Mouse (Mus musculus): Measurements from ENCODE around the gene Baiap2l2. TPM values are rescaled to one million over a fixed set of nuclear protein-coding genes. Genes with fewer than 3 reads are reported as not detected.

The Baiap2l2 gene
- total RNA-seq, 1 experiment from 2014 or later = 0.79 TPM

GRCm38 (mm10) chr15:79307861-79308260 is 22.5 kb upstream of the Baiap2l2 start:
- ATAC-seq (replicated peaks in 1 of 2; ENCODE audit: insufficient read depth in 1 of 2, low FRiP score in 2 of 2, low TSS enrichment in 1 of 2, low read depth in 1 of 2, poor library complexity in 2 of 2, severe bottlenecking in 2 of 2) = no peak

DNA sequence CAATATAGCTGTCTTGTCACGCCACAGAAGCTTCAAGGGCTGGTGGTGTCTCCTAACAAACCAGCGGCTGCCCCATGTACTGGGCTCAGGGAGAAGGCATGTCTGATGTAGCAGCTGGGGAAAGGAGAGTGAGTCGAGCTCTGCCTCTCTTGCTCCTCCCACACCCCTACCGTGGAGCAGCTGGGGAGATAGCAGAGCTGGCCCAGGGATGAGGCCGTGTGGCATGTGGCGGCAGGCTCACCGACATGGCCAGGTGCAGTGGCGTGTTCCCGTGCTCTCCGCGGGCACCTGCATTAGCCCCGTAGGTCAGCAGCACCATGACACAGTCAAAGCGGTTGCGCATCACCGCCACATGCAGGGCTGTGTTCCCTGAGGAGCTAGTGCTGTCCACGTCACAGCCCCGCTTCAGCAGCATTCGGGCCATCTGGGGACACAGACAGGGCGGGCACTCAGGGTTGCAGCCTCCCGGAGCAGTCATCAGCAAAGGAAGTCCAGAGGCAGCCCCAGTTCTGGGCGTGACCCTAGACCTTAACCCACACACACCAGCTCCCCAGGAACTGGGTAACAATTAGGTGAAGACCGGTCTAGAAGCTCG is 20.8 kb upstream of the Baiap2l2 start:
- no peak for ATAC-seq (replicated peaks in 1 of 2; ENCODE audit: insufficient read depth in 1 of 2, low FRiP score in 2 of 2, low TSS enrichment in 1 of 2, low read depth in 1 of 2, poor library complexity in 2 of 2, severe bottlenecking in 2 of 2)

- no peak for ATAC-seq (replicated peaks in 1 of 2; ENCODE audit: insufficient read depth in 1 of 2, low FRiP score in 2 of 2, low TSS enrichment in 1 of 2, low read depth in 1 of 2, poor library complexity in 2 of 2, severe bottlenecking in 2 of 2)
Measured at GRCm38 (mm10) chr15:79304832-79305231, 19.5 kb upstream of the Baiap2l2 start.

DNA sequence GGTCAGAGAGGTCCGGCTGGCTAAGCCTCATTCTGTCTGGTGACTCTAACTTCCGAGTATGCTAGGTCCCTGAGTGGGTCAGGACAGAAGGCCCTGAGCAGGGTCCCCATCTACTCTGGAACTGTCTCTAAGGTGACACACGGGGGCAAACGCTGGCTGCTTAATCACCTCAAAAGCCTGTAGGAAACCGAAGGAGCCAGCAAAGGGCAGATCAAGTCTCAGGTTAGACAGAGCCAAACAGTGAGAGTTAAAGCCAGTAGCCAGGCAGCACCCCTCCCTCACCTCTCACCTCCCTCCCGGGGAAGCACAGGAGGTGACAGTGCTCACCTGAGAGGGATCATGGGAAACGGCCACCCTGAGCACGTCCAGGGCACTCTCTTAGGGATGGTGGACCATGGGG is 18.4 kb upstream of the Baiap2l2 start:
- ATAC-seq (replicated peaks in 1 of 2; ENCODE audit: insufficient read depth in 1 of 2, low FRiP score in 2 of 2, low TSS enrichment in 1 of 2, low read depth in 1 of 2, poor library complexity in 2 of 2, severe bottlenecking in 2 of 2) = no peak

DNA sequence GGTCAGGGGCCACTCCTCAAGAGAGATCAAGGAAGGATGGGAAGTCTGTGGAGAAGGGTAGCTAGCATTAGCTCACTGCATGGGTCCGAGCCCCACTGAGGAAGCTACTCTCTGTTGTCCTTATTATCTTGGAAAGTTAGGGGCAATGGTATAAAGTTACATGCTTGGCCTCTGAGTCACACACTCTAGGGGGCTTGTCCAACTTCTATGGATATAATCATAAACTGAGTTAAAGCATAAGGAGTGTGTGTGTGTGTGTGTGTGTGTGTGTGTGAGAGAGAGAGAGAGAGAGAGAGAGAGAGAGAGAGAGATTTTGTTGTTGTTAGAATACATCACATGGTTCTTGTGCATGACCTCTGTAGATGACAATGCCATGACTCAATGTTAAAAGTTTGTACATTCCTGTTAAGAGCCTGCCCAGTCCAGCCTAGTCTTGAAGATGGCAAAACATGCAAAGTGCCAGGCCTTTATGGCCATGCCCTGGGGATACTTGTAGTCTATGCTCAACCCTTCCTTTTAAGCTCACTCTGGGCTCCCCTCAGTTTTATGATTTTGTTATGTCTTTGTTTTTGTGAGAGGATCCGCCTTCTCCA is 14.3 kb upstream of the Baiap2l2 start:
- no peak for ATAC-seq (replicated peaks in 1 of 2; ENCODE audit: insufficient read depth in 1 of 2, low FRiP score in 2 of 2, low TSS enrichment in 1 of 2, low read depth in 1 of 2, poor library complexity in 2 of 2, severe bottlenecking in 2 of 2)

DNA sequence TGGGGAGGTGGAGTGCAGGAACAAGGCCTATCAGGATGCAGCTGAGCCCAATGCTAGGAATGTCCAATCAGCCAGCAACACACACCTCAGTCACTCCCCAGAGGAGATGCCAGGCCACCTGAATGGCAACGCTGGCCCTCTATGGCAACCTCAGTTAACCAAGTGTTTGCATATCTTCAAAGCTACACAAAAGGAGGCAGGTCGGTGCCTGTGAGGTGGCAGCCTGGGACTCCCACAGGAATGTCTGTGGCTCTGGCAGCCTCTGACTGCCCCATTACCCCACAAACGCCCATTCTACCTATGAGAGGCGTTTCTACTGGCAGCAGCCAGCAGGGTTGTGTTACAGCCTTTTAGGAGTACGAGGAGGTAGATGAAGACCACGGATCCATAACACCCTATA is 13.2 kb upstream of the Baiap2l2 start:
- no peak for ATAC-seq (replicated peaks in 1 of 2; ENCODE audit: insufficient read depth in 1 of 2, low FRiP score in 2 of 2, low TSS enrichment in 1 of 2, low read depth in 1 of 2, poor library complexity in 2 of 2, severe bottlenecking in 2 of 2)

GRCm38 (mm10) chr15:79292779-79293178 is 7.4 kb upstream of the Baiap2l2 start:
- ATAC-seq (replicated peaks in 1 of 2; ENCODE audit: insufficient read depth in 1 of 2, low FRiP score in 2 of 2, low TSS enrichment in 1 of 2, low read depth in 1 of 2, poor library complexity in 2 of 2, severe bottlenecking in 2 of 2) = no peak

DNA sequence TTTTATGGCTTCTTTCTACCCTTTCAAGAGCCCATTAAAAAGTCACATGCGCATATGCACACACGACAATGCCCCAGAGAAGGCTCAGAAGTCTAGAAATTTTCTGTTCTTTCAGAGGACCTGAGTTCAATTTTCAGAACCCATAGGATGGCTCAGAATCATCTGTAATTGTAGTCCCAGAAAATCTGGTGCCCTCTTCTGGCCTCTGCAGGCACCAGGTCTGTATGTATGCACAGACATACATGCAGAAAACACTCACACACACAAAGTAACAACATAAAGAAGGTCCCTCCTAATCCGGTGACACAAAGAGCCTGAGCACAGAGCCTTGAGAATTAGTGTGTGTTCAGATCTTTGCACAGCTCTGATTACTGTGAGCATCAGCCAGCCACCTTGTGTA is 5.0 kb upstream of the Baiap2l2 start:
- no peak for ATAC-seq (replicated peaks in 1 of 2; ENCODE audit: insufficient read depth in 1 of 2, low FRiP score in 2 of 2, low TSS enrichment in 1 of 2, low read depth in 1 of 2, poor library complexity in 2 of 2, severe bottlenecking in 2 of 2)

GRCm38 (mm10) chr15:79289441-79289840 is 4.1 kb upstream of the Baiap2l2 start:
- no peak for ATAC-seq (replicated peaks in 1 of 2; ENCODE audit: insufficient read depth in 1 of 2, low FRiP score in 2 of 2, low TSS enrichment in 1 of 2, low read depth in 1 of 2, poor library complexity in 2 of 2, severe bottlenecking in 2 of 2)

DNA sequence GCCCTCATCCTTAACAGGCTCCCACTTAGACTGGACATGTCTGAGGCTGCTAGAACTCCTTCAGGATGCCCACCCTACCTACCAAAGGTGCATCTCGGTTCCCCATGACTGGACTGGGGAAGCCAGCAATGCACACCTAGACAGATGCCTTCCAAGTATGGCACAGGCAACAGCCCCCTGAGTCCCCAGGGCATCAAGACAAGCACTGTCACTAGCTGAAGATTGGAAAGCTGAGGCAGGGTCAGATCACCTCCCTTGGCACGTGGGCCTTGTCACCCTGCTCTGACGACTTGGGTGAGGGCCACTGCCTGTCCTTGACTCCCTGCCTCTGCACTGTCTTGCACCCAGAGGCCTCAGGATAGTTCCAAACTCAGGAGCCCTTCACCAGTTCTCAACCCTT is 3.0 kb upstream of the Baiap2l2 start:
- no peak for ATAC-seq (replicated peaks in 1 of 2; ENCODE audit: insufficient read depth in 1 of 2, low FRiP score in 2 of 2, low TSS enrichment in 1 of 2, low read depth in 1 of 2, poor library complexity in 2 of 2, severe bottlenecking in 2 of 2)

DNA sequence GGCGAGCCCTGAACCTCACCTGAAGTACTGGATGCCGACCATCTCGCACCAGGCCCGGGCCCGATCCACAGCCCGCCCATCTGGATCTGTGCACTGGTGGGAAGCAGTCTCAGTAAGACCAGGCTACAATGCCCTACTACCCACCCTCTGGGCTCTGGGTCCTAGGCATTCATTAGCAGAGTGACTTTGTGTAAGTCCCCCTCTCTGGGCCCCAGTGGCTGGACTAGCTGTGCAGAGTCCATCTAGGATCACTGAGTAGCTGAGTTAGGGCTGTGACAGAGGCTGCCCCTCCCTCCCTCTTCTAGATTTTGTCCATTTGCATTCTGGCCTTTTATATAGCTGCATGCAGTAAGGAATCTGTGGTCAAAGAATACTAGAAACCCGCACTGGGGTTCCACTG is 1.8 kb upstream of the Baiap2l2 start:
- no peak for ATAC-seq (replicated peaks in 1 of 2; ENCODE audit: insufficient read depth in 1 of 2, low FRiP score in 2 of 2, low TSS enrichment in 1 of 2, low read depth in 1 of 2, poor library complexity in 2 of 2, severe bottlenecking in 2 of 2)

- ATAC-seq (replicated peaks in 1 of 2; ENCODE audit: insufficient read depth in 1 of 2, low FRiP score in 2 of 2, low TSS enrichment in 1 of 2, low read depth in 1 of 2, poor library complexity in 2 of 2, severe bottlenecking in 2 of 2) = no peak
Measured at GRCm38 (mm10) chr15:79286141-79286540, 804 bp upstream of the Baiap2l2 start.

DNA sequence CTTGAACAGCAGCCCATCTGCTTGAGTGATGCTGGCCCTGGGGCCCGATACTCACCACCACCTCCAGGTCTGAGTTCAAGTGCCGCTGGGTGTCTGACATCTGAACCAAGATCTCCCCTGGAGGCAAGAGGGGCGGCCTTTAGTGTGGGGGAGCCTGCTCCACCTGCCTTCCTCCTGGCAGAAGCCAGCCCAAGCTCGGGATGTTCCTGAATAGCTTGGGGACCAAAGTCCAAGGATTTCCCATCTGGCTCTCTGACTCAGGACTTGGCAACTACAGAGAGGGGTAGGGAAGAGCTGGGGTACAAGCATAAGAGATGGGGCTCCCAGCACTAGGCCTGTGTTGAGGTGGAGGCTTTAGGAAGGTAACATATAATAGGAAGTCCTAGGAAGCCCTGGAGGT is 2.0 kb downstream of the Baiap2l2 start:
- no peak for ATAC-seq (replicated peaks in 1 of 2; ENCODE audit: insufficient read depth in 1 of 2, low FRiP score in 2 of 2, low TSS enrichment in 1 of 2, low read depth in 1 of 2, poor library complexity in 2 of 2, severe bottlenecking in 2 of 2)

DNA sequence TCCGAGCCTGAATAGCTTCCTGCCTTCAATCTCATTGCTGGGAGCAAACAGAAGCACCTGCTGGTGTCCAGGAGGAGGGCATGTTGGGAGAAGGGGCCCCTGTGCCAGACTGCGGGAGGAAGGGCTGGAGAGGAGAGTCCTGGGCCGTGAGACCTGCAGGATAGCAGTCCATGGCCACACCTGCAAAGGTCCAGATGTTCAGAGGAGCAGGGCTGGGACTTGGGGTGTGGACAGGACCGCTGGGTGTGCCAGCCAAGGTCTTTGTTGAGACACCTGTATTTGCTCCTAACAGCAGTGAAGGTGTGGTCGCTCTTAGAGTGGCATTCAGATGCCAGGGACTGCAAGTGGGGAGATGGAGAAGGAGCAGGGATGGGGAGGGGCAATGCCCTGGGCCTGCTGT is 2.9 kb downstream of the Baiap2l2 start:
- no peak for ATAC-seq (replicated peaks in 1 of 2; ENCODE audit: insufficient read depth in 1 of 2, low FRiP score in 2 of 2, low TSS enrichment in 1 of 2, low read depth in 1 of 2, poor library complexity in 2 of 2, severe bottlenecking in 2 of 2)

DNA sequence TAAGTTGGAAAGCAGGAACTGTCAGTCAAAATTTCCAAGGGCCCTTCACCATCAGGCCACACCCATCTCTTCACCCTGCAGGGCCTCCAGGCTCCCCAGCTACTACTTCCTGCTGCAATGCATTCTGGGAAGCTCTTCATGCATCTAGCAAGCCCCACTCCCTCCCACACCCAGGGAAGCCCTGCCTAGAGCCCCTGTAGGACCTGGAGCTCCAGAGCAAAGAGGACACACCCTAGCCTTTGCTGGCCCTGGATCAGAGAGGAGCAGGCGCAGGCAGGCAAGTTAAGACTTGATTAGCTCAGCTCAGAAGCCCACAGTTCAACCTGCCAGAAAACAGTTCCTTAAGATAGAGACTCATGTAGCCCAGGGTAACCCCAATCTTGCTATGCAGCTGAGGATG is 3.9 kb downstream of the Baiap2l2 start:
- ATAC-seq (replicated peaks in 1 of 2; ENCODE audit: insufficient read depth in 1 of 2, low FRiP score in 2 of 2, low TSS enrichment in 1 of 2, low read depth in 1 of 2, poor library complexity in 2 of 2, severe bottlenecking in 2 of 2) = peak; percentile 63 to 64

DNA sequence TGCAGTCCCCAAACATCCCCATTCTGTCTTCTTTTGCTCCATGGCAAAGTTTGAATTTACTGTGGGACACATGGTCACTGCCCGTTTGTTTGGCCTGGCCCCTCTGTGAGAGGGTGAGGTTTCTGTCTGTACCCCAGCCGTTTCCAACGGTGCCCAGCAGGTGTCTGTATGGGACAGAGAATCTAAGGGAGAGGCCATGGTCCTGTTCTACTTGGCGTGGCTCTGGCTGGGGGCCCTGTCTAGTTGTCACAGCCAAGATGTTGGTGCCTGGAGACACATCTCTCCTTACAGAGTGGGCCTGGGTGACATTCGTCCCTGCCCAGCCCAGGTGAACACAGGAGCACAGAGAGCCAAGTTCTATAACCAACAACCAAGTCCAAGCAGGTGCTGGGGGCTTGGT is 4.5 kb downstream of the Baiap2l2 start:
- ATAC-seq (replicated peaks in 1 of 2; ENCODE audit: insufficient read depth in 1 of 2, low FRiP score in 2 of 2, low TSS enrichment in 1 of 2, low read depth in 1 of 2, poor library complexity in 2 of 2, severe bottlenecking in 2 of 2) = no peak

- ATAC-seq (replicated peaks in 1 of 2; ENCODE audit: insufficient read depth in 1 of 2, low FRiP score in 2 of 2, low TSS enrichment in 1 of 2, low read depth in 1 of 2, poor library complexity in 2 of 2, severe bottlenecking in 2 of 2) = no peak
Measured at GRCm38 (mm10) chr15:79280209-79280608, 5.1 kb downstream of the Baiap2l2 start.

GRCm38 (mm10) chr15:79277728-79278127 is 7.6 kb downstream of the Baiap2l2 start:
- no peak for ATAC-seq (replicated peaks in 1 of 2; ENCODE audit: insufficient read depth in 1 of 2, low FRiP score in 2 of 2, low TSS enrichment in 1 of 2, low read depth in 1 of 2, poor library complexity in 2 of 2, severe bottlenecking in 2 of 2)

- no peak for ATAC-seq (replicated peaks in 1 of 2; ENCODE audit: insufficient read depth in 1 of 2, low FRiP score in 2 of 2, low TSS enrichment in 1 of 2, low read depth in 1 of 2, poor library complexity in 2 of 2, severe bottlenecking in 2 of 2)
Measured at GRCm38 (mm10) chr15:79273020-79273419, 12.3 kb downstream of the Baiap2l2 start.

Data from hematopoietic stem cell, adult 5-6 weeks (primary cell).